Mouse (Mus musculus): ENCODE data around the gene Bcl9.

- TF ChIP-seq POLR2A (IDR thresholded peaks at IDR 0.05; ENCODE audit: borderline replicate concordance, control insufficient read depth, low read depth, low read length) (no peak), CTCF (IDR thresholded peaks at IDR 0.05; ENCODE audit: control insufficient read depth, insufficient read depth, low read length) (no peak)
Measured at GRCm38 (mm10) chr3:97215526-97215925, 82.2 kb downstream of the Bcl9 start.

Data from bone marrow, adult 2 months (tissue).